Mouse (Mus musculus) heart, embryonic 15.5 days (tissue): ENCODE measurements around the gene Spcs3. TPM values are rescaled to one million over a fixed set of nuclear protein-coding genes. Genes with fewer than 3 reads are reported as not detected.

Source experiments
- polyA plus RNA-seq: library from polyadenylated mRNA; unstranded; fragments of >200 nt; fragmentation: Nextera tagmentation; extraction: Ambion mirVana; gene quantifications from 2 replicates; pipeline ENCODE4 v1.2.1, GENCODE M21; 2015

The Spcs3 gene
- polyA plus RNA-seq, 1 experiment from 2014 or later = 57.0 TPM

Other genes starting within 250 kb of the Spcs3 start
- 4.9 and 5.2 TPM in 2 replicates for gene Asb5, start 418 bp downstream of the Spcs3 start, polyA plus RNA-seq
- gene Spata4, start 70.8 kb upstream of the Spcs3 start, polyA plus RNA-seq = 0.11 TPM in 1 of 2 replicates, not detected in the other